Mouse (Mus musculus): ENCODE data around the gene Zbtb20. TPM values are rescaled to one million over a fixed set of nuclear protein-coding genes. Genes with fewer than 3 reads are reported as not detected.

Zbtb20 gene
- polyA plus RNA-seq, 1 experiment from 2014 or later: 18.4 TPM

DNA sequence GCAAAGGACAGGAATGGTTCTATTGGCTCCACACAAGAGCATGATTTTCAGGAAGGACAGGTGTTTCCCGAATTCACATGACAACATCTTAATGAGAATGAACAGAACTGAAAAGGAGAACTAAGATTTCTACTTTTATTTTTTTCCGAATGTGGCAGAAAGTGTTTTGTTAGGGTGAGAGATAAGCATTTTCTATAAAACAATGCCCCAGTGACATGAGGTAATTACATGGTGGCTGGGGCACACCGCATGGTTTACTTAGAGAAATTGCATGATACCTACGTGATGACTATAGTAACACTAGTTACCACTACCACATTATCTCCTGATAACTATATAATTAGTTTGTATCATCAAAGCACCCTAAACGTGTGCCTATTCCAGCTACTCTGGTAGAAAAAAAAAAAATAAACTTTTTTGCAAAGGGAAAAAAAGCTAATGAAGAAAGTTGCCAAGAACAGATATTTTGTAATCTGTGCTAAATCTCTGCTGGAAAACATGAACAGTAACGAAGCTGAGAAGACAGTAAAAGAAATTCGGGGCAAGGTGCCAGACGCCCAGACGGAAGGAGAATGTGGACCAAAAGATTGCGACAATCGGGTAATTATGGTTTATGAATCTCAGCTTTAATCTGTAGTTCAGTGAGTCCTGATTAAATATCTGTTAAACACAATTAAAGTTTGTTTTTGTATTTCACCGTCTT is 534.4 kb downstream of the Zbtb20 start:
- Histone ChIP-seq H3K27ac (ENCODE audit: low read length) (no peak overlapping the region), H3K36me3 (ENCODE audit: control insufficient read depth, insufficient read depth, low read length) (no peaks in the 10 kb centered on the region), H3K4me3 (ENCODE audit: low read length) (no peak overlapping the region), H3K4me2 (ENCODE audit: low read depth, low read length) (no peak overlapping the region), H3K27me3 (replicated peaks; ENCODE audit: control insufficient read depth, insufficient read depth, low read length) (no peaks in the 10 kb centered on the region), H3K9ac (ENCODE audit: low read depth, low read length) (no peak overlapping the region), H3K4me1 (ENCODE audit: control insufficient read depth, insufficient read depth, low read length) (no peaks in the 10 kb centered on the region), H3K9me3 (ENCODE audit: control insufficient read depth, low read length) (no peaks in the 10 kb centered on the region)
- 77% methylated on average over 12 of the region's 12 CpGs for WGBS
- no peak for ATAC-seq

DNA sequence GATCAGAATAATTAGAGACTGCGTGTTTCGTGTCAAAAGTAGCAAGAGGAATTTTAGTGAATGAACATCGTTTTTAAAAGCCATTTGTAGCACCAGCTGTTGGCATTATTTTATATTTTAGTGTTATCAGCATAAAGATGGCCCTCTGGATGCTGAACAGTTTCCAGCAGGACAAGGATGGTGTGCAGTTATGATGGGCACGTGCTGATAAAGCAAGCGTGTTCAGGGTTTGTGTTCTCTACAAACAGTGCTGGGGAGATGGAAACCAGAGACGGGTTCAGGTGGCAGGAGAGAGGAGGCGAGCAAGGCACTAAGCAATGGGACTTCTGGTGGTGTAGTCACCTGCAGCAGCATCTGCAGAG is 534.9 kb downstream of the Zbtb20 start:
- no peak overlapping the region for H3K27ac ChIP-seq (ENCODE audit: low read length)
- H3K4me3 ChIP-seq (ENCODE audit: low read length): no peak overlapping the region
- H3K4me2 ChIP-seq (ENCODE audit: low read depth, low read length): no peak overlapping the region
- no peaks in the 10 kb centered on the region for H3K36me3 ChIP-seq (ENCODE audit: control insufficient read depth, insufficient read depth, low read length)
- H3K4me1 ChIP-seq (ENCODE audit: control insufficient read depth, insufficient read depth, low read length): no peaks in the 10 kb centered on the region
- WGBS: 75% methylated on average over 7 of the region's 7 CpGs
- H3K9ac ChIP-seq (ENCODE audit: low read depth, low read length): no peak overlapping the region
- H3K9me3 ChIP-seq (ENCODE audit: control insufficient read depth, low read length): no peaks in the 10 kb centered on the region
- no peaks in the 10 kb centered on the region for H3K27me3 ChIP-seq (replicated peaks; ENCODE audit: control insufficient read depth, insufficient read depth, low read length)
- no peak for ATAC-seq

DNA sequence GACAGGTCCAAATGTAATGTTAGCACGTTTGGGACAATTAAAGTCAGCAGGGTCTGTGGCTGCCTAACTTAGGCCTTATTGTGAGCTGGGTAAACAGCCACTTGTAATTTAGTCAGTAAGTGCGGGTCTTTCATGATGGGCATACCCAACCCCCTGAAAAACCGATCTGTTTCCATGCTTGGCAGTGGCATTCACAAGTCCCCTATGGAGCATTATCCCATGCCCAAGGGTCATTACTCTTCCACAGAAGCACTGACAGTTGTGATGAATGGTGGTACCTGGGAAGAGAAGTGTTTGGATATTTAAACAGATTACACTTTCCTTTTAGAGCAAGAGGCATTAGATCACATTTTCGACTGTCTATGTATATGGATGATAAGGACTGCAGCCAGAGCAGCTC is 540.2 kb downstream of the Zbtb20 start:
- no peaks in the 10 kb centered on the region for H3K27me3 ChIP-seq (replicated peaks; ENCODE audit: control insufficient read depth, insufficient read depth, low read length)
- H3K4me3 ChIP-seq (ENCODE audit: low read length): no peak overlapping the region
- H3K4me2 ChIP-seq (ENCODE audit: low read depth, low read length): no peak overlapping the region
- ATAC-seq: no peak
- H3K9ac ChIP-seq (ENCODE audit: low read depth, low read length): no peak overlapping the region
- WGBS: 45% methylated on average over 4 of the region's 4 CpGs
- H3K36me3 ChIP-seq (ENCODE audit: control insufficient read depth, insufficient read depth, low read length): no peaks in the 10 kb centered on the region
- H3K9me3 ChIP-seq (ENCODE audit: control insufficient read depth, low read length): no peaks in the 10 kb centered on the region
- H3K4me1 ChIP-seq (ENCODE audit: control insufficient read depth, insufficient read depth, low read length): no peaks in the 10 kb centered on the region
- no peak overlapping the region for H3K27ac ChIP-seq (ENCODE audit: low read length)

DNA sequence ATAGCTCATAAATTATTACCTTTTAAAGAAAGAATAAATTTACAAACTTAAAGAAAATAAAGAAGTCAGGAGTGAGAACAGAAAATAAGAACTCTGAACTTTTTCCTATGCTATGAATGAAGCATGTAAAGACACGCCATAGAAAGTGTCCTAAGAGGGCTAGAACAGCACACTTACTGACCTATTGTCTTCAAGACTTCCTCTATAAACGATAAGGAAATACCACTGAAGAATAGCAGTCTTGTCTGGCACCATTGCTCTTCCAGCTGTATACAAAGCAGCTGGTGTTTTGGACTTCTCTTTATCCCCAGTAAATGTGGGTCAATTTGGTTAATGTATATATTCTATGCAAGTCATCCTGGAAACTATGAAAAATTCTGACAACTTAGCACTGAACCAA is 544.2 kb downstream of the Zbtb20 start:
- Histone ChIP-seq H3K36me3 (ENCODE audit: control insufficient read depth, insufficient read depth, low read length) (no peaks in the 10 kb centered on the region), H3K9ac (ENCODE audit: low read depth, low read length) (no peak overlapping the region), H3K27ac (ENCODE audit: low read length) (no peak overlapping the region), H3K4me2 (ENCODE audit: low read depth, low read length) (no peak overlapping the region), H3K4me1 (ENCODE audit: control insufficient read depth, insufficient read depth, low read length) (no peaks in the 10 kb centered on the region), H3K4me3 (ENCODE audit: low read length) (no peak overlapping the region), H3K9me3 (ENCODE audit: control insufficient read depth, low read length) (no peaks in the 10 kb centered on the region), H3K27me3 (replicated peaks; ENCODE audit: control insufficient read depth, insufficient read depth, low read length) (no peaks in the 10 kb centered on the region)
- ATAC-seq: no peak
- WGBS: 55% methylated on average over 2 of the region's 2 CpGs

DNA sequence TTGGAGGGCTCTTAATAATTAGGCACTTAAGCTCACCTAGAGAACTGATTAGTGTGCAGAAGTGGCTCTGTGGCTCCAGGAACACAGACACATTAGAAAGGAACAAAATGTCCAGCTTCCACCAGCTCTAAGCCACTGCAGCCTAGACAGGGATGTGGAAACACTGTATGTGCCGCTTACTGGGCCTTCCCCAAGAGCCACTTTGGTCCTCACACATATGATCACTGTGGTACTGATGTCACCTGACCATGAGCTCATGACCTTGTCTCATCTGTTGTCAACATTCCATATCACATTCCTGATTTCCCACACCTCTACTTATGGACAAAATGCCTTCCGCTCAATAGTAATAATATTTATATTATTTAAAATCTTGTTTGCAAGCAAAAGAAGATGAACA is 553.3 kb downstream of the Zbtb20 start:
- no peak overlapping the region for H3K4me2 ChIP-seq (ENCODE audit: low read depth, low read length)
- no peaks in the 10 kb centered on the region for H3K36me3 ChIP-seq (ENCODE audit: control insufficient read depth, insufficient read depth, low read length)
- no peak for ATAC-seq
- H3K27ac ChIP-seq (ENCODE audit: low read length): no peak overlapping the region
- H3K9me3 ChIP-seq (ENCODE audit: control insufficient read depth, low read length): no peaks in the 10 kb centered on the region
- no peak overlapping the region for H3K9ac ChIP-seq (ENCODE audit: low read depth, low read length)
- no peaks in the 10 kb centered on the region for H3K27me3 ChIP-seq (replicated peaks; ENCODE audit: control insufficient read depth, insufficient read depth, low read length)
- H3K4me3 ChIP-seq (ENCODE audit: low read length): no peak overlapping the region
- H3K4me1 ChIP-seq (ENCODE audit: control insufficient read depth, insufficient read depth, low read length): no peaks in the 10 kb centered on the region
- WGBS: 70% methylated on average over 2 of the region's 2 CpGs

DNA sequence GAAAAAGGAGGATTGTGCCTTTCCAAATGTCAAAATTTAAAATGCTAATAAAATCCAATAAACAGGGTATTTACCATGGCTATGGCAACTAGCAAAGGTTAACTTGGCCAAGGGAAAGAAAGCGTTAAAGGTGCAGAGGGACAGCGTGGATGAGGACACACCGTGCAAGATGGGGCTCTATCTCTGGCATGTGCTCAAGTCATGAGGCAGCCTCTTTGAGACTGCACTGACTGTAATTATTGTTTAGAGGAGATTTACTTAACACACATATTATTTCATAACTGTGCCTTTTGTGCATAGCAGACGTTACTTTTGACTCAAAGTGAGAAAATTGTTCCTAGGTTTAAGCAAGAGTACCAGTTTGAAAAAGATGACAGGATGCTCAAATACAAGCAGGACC is 554.3 kb downstream of the Zbtb20 start:
- H3K4me2 ChIP-seq (ENCODE audit: low read depth, low read length): no peak overlapping the region
- H3K4me3 ChIP-seq (ENCODE audit: low read length): no peak overlapping the region
- H3K27me3 ChIP-seq (replicated peaks; ENCODE audit: control insufficient read depth, insufficient read depth, low read length): no peaks in the 10 kb centered on the region
- H3K9me3 ChIP-seq (ENCODE audit: control insufficient read depth, low read length): no peaks in the 10 kb centered on the region
- H3K9ac ChIP-seq (ENCODE audit: low read depth, low read length): no peak overlapping the region
- H3K36me3 ChIP-seq (ENCODE audit: control insufficient read depth, insufficient read depth, low read length): no peaks in the 10 kb centered on the region
- 72% methylated on average over 4 of the region's 4 CpGs for WGBS
- H3K27ac ChIP-seq (ENCODE audit: low read length): no peak overlapping the region
- no peaks in the 10 kb centered on the region for H3K4me1 ChIP-seq (ENCODE audit: control insufficient read depth, insufficient read depth, low read length)
- ATAC-seq: no peak

DNA sequence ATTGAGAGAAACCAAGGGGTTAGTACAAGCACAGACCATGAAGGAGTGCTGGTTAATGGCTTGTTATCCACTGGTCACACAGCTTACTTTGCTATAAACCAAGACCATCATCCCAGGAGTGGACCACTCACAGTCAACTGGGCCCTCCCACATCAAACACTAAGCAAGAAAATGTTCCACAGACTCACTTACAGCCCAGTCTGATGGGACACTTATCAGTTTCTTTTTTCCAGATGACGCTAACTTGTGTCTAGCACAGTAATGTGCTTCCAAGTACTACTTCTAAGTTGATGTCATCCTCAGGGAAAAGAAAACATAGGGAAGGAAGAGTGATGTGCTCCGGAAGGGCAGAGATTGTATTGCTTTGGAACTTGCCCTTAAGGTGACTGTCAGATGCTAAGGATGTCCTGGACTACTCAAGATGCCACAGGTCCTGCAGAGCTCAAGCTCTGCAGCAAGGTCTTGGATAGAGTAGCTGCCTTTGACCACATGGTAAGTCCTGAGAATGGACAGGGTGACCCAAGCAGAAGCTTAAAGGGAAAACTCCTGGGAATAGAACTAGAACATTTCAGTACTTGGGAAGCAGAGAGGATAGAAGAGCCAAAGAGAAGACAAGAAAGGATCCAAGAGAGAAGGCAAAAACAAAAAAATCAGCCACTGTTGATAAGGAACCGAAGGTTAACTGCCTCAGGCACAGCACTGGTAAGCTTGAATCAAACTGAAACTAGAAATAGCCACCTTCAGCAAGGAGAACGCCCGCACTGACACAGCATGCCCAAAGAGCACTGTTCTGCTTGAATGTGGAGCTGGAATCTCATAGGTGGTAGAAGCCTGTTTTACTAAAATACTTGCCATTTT is 556.1 kb downstream of the Zbtb20 start:
- H3K36me3 ChIP-seq (ENCODE audit: control insufficient read depth, insufficient read depth, low read length): no peaks in the 10 kb centered on the region
- H3K9ac ChIP-seq (ENCODE audit: low read depth, low read length): no peak overlapping the region
- 87% methylated on average over 5 of the region's 5 CpGs for WGBS
- no peak overlapping the region for H3K4me2 ChIP-seq (ENCODE audit: low read depth, low read length)
- ATAC-seq: no peak
- no peaks in the 10 kb centered on the region for H3K9me3 ChIP-seq (ENCODE audit: control insufficient read depth, low read length)
- no peak overlapping the region for H3K27ac ChIP-seq (ENCODE audit: low read length)
- no peak overlapping the region for H3K4me3 ChIP-seq (ENCODE audit: low read length)
- no peaks in the 10 kb centered on the region for H3K27me3 ChIP-seq (replicated peaks; ENCODE audit: control insufficient read depth, insufficient read depth, low read length)
- H3K4me1 ChIP-seq (ENCODE audit: control insufficient read depth, insufficient read depth, low read length): no peaks in the 10 kb centered on the region

DNA sequence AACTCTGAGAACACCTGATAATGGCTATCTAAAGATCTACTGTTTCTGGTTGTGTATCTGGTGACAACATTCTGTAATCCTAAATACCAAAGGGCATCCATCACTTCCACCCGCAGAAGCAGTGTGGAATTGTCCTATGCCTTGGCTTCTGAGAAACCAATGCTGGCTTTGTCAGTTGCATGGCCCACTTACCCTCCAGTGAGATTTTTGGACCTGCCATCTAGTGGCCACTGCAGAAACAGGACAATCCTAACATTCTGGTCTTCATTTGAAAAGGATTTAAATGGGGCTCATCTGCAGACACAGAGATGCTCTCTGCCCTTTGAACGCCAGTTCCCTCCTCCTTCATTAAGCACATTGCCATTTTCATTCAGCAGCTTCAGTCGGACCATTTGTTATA is 559.3 kb downstream of the Zbtb20 start:
- 57% methylated on average over 3 of the region's 3 CpGs for WGBS

DNA sequence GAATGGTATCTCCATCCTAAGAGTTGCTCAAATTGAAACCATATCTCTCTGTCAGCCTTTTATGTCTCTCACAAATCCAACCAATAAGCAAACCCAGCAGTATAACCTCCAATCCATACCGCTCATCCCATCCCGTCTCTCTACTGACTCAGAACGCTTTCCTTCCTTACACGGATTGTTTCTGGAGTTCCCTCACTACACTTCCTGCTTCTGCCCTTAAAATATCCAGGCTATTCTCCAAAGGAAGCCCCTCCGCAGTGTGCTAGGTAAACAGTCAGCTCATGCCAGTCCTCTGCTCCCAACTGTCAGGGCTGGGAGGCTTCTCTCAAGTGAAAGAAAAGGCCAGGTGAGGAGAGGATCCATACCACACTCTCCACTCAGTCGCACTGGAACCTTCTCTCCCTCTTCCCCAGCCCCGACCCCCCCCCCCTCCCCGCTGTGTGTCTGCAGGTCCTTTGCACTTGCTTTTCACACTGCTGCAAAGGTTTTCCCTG is 563.2 kb downstream of the Zbtb20 start:
- Histone ChIP-seq H3K4me1 (ENCODE audit: control insufficient read depth, insufficient read depth, low read length) (no peaks in the 10 kb centered on the region), H3K36me3 (ENCODE audit: control insufficient read depth, insufficient read depth, low read length) (no peaks in the 10 kb centered on the region), H3K27ac (ENCODE audit: low read length) (no peak overlapping the region), H3K27me3 (replicated peaks; ENCODE audit: control insufficient read depth, insufficient read depth, low read length) (no peaks in the 10 kb centered on the region), H3K4me2 (ENCODE audit: low read depth, low read length) (no peak overlapping the region), H3K4me3 (ENCODE audit: low read length) (no peak overlapping the region), H3K9me3 (ENCODE audit: control insufficient read depth, low read length) (no peaks in the 10 kb centered on the region), H3K9ac (ENCODE audit: low read depth, low read length) (no peak overlapping the region)
- WGBS: 56% methylated on average over 8 of the region's 8 CpGs
- no peak for ATAC-seq

More for the DNA sequence above, 559.3 kb downstream of the Zbtb20 start:
- Histone ChIP-seq H3K4me3 (ENCODE audit: low read length) (no peak overlapping the region), H3K9me3 (ENCODE audit: control insufficient read depth, low read length) (no peaks in the 10 kb centered on the region), H3K36me3 (ENCODE audit: control insufficient read depth, insufficient read depth, low read length) (no peaks in the 10 kb centered on the region), H3K27ac (ENCODE audit: low read length) (no peak overlapping the region), H3K27me3 (replicated peaks; ENCODE audit: control insufficient read depth, insufficient read depth, low read length) (no peaks in the 10 kb centered on the region), H3K4me1 (ENCODE audit: control insufficient read depth, insufficient read depth, low read length) (no peaks in the 10 kb centered on the region), H3K9ac (ENCODE audit: low read depth, low read length) (no peak overlapping the region), H3K4me2 (ENCODE audit: low read depth, low read length) (no peak overlapping the region)
- no peak for ATAC-seq

Measured in intestine, embryonic 16.5 days (tissue).